ENCODE assay signal across 8 mouse cellular contexts in the genomic region with DNA sequence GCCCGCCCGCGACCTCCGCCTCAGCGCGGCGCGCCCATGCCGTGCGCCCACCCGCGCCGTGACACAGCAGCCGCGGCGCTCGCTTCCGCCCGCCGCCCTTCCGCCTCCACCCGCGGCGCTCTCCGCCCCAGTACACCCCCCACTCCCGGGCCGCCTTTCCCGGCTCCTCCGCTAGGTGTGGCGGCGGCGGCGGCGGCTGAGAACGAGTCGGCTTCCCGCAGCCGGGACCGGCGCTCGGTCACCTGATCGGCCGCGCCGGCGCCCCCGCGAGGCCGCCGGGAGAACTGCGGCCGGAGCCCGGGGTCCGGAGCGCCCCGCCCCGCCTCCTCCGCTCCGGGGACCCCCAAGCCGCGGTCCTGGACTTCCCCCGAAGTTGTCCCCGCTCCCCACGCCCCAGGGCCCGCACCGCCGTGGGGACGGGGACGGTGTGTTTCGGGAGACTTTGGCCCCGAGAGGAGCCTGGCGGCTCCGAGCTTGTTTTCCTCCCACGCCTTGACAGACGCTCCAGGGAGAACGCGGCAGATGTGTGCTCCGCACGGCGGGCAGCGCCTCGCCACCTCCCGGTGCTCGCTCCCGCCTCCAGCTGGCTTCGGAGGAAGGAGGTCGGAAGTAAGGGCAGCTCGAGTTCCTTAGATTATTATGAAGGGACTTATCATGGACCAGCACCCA. TPM values are rescaled to one million over a fixed set of nuclear protein-coding genes. Genes with fewer than 3 reads are reported as not detected.
A peak's percentile ranks its signal among the peaks of the same experiment; 100 is the strongest.
DNase-seq lines count a peak whose midpoint lies in the region; ATAC-seq and TF ChIP-seq lines count a peak whose summit lies in the region.

A gene (minus strand): TSS at position 338 of the 669 bp plus-strand sequence.

- TF ChIP-seq POLR2A in MEL (IDR thresholded peaks at IDR 0.05; ENCODE audit: control insufficient read depth in 1 of 2, insufficient read depth in 1 of 2, low read depth in 1 of 2, low read length in 2 of 2, poor library complexity in 1 of 2): no peak

- peak in 2 of 3 experiments; percentile 56 to 73; a peak in 5 of 6 replicates for TF ChIP-seq CTCF in MEL (IDR thresholded peaks at IDR 0.05 in 2 of 3, conservative IDR thresholded peaks at IDR 0.05 in 1 of 3; ENCODE audit: control insufficient read depth in 1 of 3, insufficient read depth in 1 of 3, low read depth in 2 of 3, low read length in 3 of 3, poor library complexity in 1 of 3, severe bottlenecking in 1 of 3)
- TF ChIP-seq CTCF in lung, embryonic 14.5 days (IDR thresholded peaks at IDR 0.05; ENCODE audit: low read depth): peak; percentile 29

- TF ChIP-seq RAD21 in MEL (IDR thresholded peaks at IDR 0.05; ENCODE audit: low read depth, low read length): no peak

- ATAC-seq in lung, embryonic 14.5 days (ENCODE audit: insufficient read depth): peak; percentile 94

- H3K36me3 ChIP-seq in MEL (ENCODE audit: control insufficient read depth in 1 of 2, insufficient read depth in 2 of 2, low read length in 2 of 2): peaks cover 0 to 3% of the 10 kb centered on the region in 2 experiments; a peak in 2 of 4 replicates
- H3K36me3 ChIP-seq in lung, embryonic 14.5 days (ENCODE audit: insufficient read depth): no peaks in the 10 kb centered on the region

- H3K27me3 ChIP-seq in MEL (ENCODE audit: control insufficient read depth in 1 of 2, insufficient read depth in 2 of 2, low read length in 2 of 2): peaks cover 3 to 5% of the 10 kb centered on the region in 2 experiments; a peak in 3 of 4 replicates
- H3K27me3 ChIP-seq in lung, embryonic 14.5 days (ENCODE audit: insufficient read depth, low read length): no peaks in the 10 kb centered on the region

- H3K9me3 ChIP-seq in MEL (replicated peaks; ENCODE audit: insufficient read depth, low read length): no peaks in the 10 kb centered on the region
- no peaks in the 10 kb centered on the region for H3K9me3 ChIP-seq in lung, embryonic 14.5 days (ENCODE audit: low read depth, low read length)

- TF ChIP-seq EP300 in MEL (IDR thresholded peaks at IDR 0.05; ENCODE audit: low read depth in 1 of 2, low read length in 2 of 2): no peak

- H3K4me2 ChIP-seq in lung, embryonic 14.5 days: peak within 1 kb of the TSS; percentile 73

- peak within 1 kb of the TSS; percentile 19; the same call in 1 of the 2 replicates for H3K27ac ChIP-seq in MEL (ENCODE audit: control insufficient read depth, low read depth, low read length)
- H3K27ac ChIP-seq in lung, embryonic 14.5 days (ENCODE audit: low read depth): peak within 1 kb of the TSS; percentile 98

- peak within 1 kb of the TSS; percentile 79 for H3K9ac ChIP-seq in MEL (ENCODE audit: control insufficient read depth, low read depth, low read length, poor library complexity, severe bottlenecking)
- H3K9ac ChIP-seq in lung, embryonic 14.5 days: peak within 1 kb of the TSS; percentile 98

- peaks cover 1% of the 10 kb centered on the region for H3K79me2 ChIP-seq in MEL (ENCODE audit: control insufficient read depth, insufficient read depth, low read length, poor library complexity)

- peaks cover 3 to 9% of the 10 kb centered on the region in 2 experiments for H3K4me1 ChIP-seq in MEL (ENCODE audit: control insufficient read depth in 1 of 2, insufficient read depth in 2 of 2, low read length in 2 of 2)
- H3K4me1 ChIP-seq in lung, embryonic 14.5 days (ENCODE audit: insufficient read depth): peaks cover 9% of the 10 kb centered on the region

- peak within 1 kb of the TSS; percentile 74 to 84 for H3K4me3 ChIP-seq in MEL (ENCODE audit: control insufficient read depth in 1 of 2, insufficient read depth in 1 of 2, low read depth in 2 of 2, low read length in 2 of 2)
- H3K4me3 ChIP-seq in lung, embryonic 14.5 days (ENCODE audit: low read depth, low read length): peak within 1 kb of the TSS; percentile 88

- peak; percentile 67 for DNase-seq in MEL (ENCODE audit: low read depth, low spot score)
- peak; percentile 91 for DNase-seq in cerebellum, adult 8-10 months
- DNase-seq in forelimb bud, embryonic 11.5 days (ENCODE audit: low read depth, low spot score): peak; percentile 67
- DNase-seq in heart, postnatal 4 days: peak; percentile 94
- DNase-seq in layer of hippocampus, adult 8-10 months (ENCODE audit: low spot score in 2 of 2): peak; percentile 75 to 84
- peak; percentile 90 for DNase-seq in lung, embryonic 14.5 days
- DNase-seq in ovary, postnatal 10 days (ENCODE audit: low spot score): peak; percentile 73
- peak; percentile 78 to 85 for DNase-seq in thymus, postnatal 10 days (ENCODE audit: low spot score in 2 of 2)

- under 1% methylated on average over 54 of the region's 88 CpGs for WGBS in lung, embryonic 14.5 days

TF ChIP-seq in MEL, 35 proteins besides CTCF, POLR2A, EP300 and RAD21:
- 0 out of 2 replicates have a peak, but pooled peaks have one; percentile 4 for TF ChIP-seq ZC3H11A (IDR thresholded peaks at IDR 0.05; ENCODE audit: low read depth, low read length)
- TF ChIP-seq TAL1 (IDR thresholded peaks at IDR 0.05; ENCODE audit: low read length): peak; percentile 19; the same call in 1 of the 2 replicates
- peak; percentile 31; the same call in 1 of the 2 replicates for TF ChIP-seq MXI1 (IDR thresholded peaks at IDR 0.05; ENCODE audit: low read depth, low read length)
- TF ChIP-seq TCF12 (IDR thresholded peaks at IDR 0.05; ENCODE audit: low read depth, low read length): peak; percentile 25; the same call in 1 of the 2 replicates
- no peak for TF ChIP-seq MEF2A (IDR thresholded peaks at IDR 0.05; ENCODE audit: extremely low read depth, insufficient replicate concordance, low read depth, low read length, poor library complexity, severe bottlenecking)
- peak; percentile 30; the same call in 1 of the 2 replicates for TF ChIP-seq MAX (IDR thresholded peaks at IDR 0.05; ENCODE audit: low read length)
- TF ChIP-seq USF1 (IDR thresholded peaks at IDR 0.05; ENCODE audit: low read depth, low read length): peak; percentile 86
- TF ChIP-seq NELFE (IDR thresholded peaks at IDR 0.05; ENCODE audit: low read depth, low read length): 0 out of 2 replicates have a peak, but pooled peaks have one; percentile 32
- TF ChIP-seq POLR2AphosphoS2 (IDR thresholded peaks at IDR 0.05; ENCODE audit: low read length): no peak
- 0 out of 2 replicates have a peak, but pooled peaks have one; percentile 29 for TF ChIP-seq UBTF (IDR thresholded peaks at IDR 0.05; ENCODE audit: borderline replicate concordance, insufficient read depth, low read depth, low read length)
- TF ChIP-seq SIN3A (IDR thresholded peaks at IDR 0.05; ENCODE audit: low read length): 0 out of 2 replicates have a peak, but pooled peaks have one; percentile 33
- no peak for TF ChIP-seq CHD2 (IDR thresholded peaks at IDR 0.05; ENCODE audit: low read length)
- TF ChIP-seq ELF1 (IDR thresholded peaks at IDR 0.05; ENCODE audit: low read depth, low read length): peak; percentile 43; the same call in 1 of the 2 replicates

RNA-seq across cellular contexts. Expression of the gene that starts here (rescaled TPM):
- total RNA-seq in MEL (2012; rRNA removed): 5.9 and 6.3 TPM in 2 replicates
- polyA plus RNA-seq in MEL (2012; ENCODE audit: insufficient read depth in 1 of 2, insufficient read length in 2 of 2, low read depth in 1 of 2, low replicate concordance in 2 of 2, missing spikeins in 1 of 2): 1 to 10 TPM in 1 of 2 experiments, not detected in 1; 7.1 TPM
- total RNA-seq in heart, postnatal 4 days (2021): 100 to 1,000 TPM in 1 of 2 experiments, 10 to 100 TPM in 1; 98.5 to 109 TPM
- 100 to 1,000 TPM; 456 to 567 (median 512) TPM for total RNA-seq in layer of hippocampus, adult 8-10 months (2022)
- polyA plus RNA-seq in lung, embryonic 14.5 days (2014; fragmentation: Nextera tagmentation; extraction: Ambion mirVana): 67.6 and 68.9 TPM in 2 replicates

Comparison
In these comparisons a context has a peak if more than half of its experiments do, and no peak if none do; other contexts are left out.
1. Peak in every context shown above with its lines: DNase-seq, ATAC-seq, H3K4me3 ChIP-seq and H3K27ac ChIP-seq.
2. RNA of the gene that starts here (total RNA-seq): 456 to 567 TPM in layer of hippocampus, adult 8-10 months and 98.5 to 109 TPM in heart, postnatal 4 days; 5.9 to 6.3 TPM in MEL; every median in the first group is over 10 times any median in the second.
3. RNA of the gene that starts here (total RNA-seq): 456 to 567 TPM in layer of hippocampus, adult 8-10 months; 98.5 to 109 TPM in heart, postnatal 4 days; every median in the first group is over 4 times any median in the second.